Mouse (Mus musculus): ENCODE measurements at regions not wholly inside any gene's neighbourhood (a gene's known extent, or its start where the extent isn't known, plus 50 kb on each side); places are given as distances from the start of the nearest gene placed in this dataset.

DNA sequence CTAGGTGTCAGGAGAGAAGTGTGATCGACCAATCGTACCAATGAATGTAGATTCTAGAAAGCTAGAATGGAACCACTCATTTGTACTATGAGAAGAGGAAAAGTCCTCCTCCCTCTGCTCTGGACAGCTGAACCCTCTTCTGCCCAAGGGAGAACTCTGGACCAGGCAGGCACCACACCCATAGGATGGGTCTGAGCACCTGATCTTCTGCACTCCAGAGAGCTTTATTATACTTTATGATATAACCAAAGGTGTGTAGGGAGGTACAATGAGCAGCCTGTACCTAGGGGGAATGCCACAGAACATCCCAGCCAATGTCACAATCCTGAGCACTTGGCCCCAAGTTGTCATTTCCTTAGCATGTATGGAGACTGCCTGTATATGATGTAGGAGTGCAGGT lies 352.5 kb upstream of the Zmiz1 start:
- no peak for DNase-seq
- intact Hi-C loops (cut with DNase I), result no loop called here

DNA sequence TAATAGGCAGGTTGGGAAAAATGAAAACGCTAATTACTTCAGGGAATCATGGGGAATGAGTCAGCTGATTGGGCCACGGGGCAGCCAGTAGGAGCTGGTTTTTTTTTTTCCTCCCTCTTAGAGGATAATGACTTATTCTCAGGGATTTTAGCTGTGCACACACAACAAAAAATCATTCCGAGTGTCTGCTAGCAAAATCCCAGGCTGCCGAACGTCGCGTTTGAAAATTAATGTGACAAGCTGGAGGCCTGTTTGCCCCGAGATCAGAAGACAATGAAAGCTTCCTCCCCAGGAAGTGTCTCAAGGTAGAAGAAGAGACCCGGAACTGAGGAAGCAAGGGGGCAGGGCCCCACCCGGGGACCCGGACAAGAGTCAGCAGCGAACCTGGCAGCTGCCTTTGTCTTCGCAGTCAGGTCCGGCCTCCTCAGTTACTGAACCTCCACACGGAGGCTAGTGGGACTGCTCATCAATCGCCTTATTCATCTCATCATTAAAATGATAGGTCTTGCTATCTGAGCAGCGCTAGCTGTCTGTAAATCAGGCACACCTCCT lies 350.8 kb upstream of the Zmiz1 start:
- intact Hi-C loops (cut with DNase I), result no loop called here

DNA sequence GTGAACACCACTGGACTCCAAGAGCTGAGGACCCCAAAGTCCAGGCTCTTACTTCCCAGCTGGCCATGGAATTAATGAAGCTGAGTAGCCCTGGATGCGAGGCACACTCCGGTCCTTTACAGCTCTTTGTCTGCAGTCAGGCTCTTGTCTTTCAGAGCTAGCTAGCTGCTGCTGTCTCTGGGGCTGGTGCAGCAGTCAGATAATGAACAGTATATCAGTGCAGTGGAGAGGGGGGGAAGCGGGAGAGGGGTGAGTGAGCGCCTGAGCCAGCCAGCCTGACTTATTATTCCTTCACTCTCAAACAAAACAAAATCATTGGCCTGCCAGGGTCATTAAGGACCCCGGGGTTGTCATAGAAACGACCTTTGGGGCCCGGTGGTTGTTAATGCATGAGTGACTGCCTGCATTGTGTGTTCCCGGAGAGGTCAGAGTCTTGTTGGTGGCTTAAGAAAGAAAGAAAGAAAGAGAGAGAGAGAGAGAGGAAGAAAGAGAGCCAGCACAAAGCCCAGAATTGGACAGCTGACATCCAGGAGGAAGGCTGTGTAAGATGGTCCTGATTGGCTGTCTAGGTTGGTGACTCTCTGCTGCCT lies 350.2 kb upstream of the Zmiz1 start:
- DNase-seq, result no peak

More for the DNA sequence above, 350.8 kb upstream of the Zmiz1 start:
- no peak for DNase-seq

DNA sequence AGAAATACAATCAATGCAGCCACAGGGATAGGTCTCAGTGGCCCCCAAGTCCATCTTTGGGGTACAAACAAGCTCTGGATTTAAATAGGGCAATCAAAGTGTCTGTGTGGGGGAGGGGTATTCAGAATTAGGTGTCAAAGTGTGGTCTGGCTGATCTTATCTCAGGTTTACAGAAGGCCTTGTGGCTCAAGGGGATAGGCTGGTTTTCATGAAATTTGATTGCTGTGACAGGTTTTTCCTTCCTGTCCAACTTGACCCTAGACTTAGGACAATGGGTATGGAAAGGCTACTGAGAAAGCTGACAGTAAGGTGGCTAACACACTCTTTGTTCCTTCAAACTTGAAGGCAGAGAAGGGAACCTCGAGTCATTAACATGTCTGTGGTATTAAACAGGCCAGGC lies 349.3 kb upstream of the Zmiz1 start:
- DNase-seq, result no peak
- intact Hi-C loops (cut with DNase I), result loop anchor here (10.0 kb wide), 1 partner anchor 265 kb away; no protein-coding TSS in a partner anchor

More for the DNA sequence above, 350.2 kb upstream of the Zmiz1 start:
- intact Hi-C loops (cut with DNase I), result no loop called here

DNA sequence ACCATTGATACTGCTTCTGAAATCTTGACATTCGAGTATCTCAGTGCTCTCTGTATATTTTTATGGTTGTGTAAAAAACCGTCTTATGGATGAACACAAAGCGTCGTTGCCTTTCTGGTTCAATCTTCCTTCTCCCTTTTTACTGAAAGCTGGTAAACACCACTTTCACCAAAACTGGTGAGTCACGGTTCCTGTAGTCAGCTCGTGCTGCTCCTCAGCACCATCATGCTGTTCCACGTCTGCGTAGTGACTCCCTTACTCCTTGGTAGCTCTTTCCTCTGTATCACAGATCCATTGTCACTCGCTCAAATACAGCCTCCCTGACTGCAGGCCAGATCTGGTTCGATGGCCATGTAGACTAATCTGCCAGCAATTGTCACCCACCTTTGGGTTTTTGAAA lies 346.2 kb upstream of the Zmiz1 start:
- intact Hi-C loops (cut with DNase I), result loop anchor here (10.0 kb wide), 1 partner anchor 262 kb away; no protein-coding TSS in a partner anchor
- DNase-seq, result no peak

DNA sequence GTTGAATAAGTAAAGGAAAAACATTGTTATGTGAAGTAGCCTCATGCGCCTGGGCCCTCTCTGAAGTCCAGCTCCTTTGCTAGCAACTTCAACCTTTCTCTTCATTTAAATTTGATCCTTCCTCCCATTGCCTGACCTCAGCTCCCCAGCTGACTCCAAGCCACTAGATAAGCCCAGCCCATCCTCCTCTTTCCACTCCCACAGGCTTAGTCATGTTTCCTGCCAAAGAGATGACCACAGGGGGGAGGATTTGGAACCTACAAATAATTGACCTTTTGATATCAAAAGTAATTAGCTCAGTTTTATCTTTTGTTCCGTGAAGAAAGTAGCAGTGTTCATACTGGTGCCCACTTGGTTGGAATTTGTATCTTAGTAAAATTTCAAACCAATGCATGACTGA lies 345.7 kb upstream of the Zmiz1 start:
- intact Hi-C loops (cut with DNase I), result loop anchor here (10.0 kb wide), 1 partner anchor 261 kb away; no protein-coding TSS in a partner anchor

DNA sequence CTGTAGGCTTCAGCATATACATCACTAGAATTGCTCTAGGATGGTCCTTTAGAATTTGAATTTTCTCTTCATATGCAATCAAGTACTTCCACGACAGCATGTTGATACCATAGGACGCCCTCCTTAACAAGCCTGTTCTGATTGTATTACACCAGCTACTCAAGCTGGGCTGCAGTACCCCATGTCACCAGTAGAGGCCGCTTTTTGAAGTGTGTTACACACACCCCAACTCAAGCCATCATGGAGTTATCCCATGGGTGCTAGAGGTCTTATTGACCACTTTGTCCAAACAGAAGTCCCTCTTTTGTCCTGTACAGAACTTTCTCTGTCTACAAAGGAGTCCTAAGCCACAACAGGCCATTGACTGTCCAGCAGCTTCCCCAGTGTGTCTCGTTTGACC lies 342.6 kb upstream of the Zmiz1 start:
- DNase-seq, result peak; percentile 83 to 92
- intact Hi-C loops (cut with DNase I), result loop anchor here (1.0 to 10.0 kb wide), 6 partner anchors 188 to 614 kb away; no protein-coding TSS in a partner anchor

More for the DNA sequence above, 345.7 kb upstream of the Zmiz1 start:
- DNase-seq, result no peak

DNA sequence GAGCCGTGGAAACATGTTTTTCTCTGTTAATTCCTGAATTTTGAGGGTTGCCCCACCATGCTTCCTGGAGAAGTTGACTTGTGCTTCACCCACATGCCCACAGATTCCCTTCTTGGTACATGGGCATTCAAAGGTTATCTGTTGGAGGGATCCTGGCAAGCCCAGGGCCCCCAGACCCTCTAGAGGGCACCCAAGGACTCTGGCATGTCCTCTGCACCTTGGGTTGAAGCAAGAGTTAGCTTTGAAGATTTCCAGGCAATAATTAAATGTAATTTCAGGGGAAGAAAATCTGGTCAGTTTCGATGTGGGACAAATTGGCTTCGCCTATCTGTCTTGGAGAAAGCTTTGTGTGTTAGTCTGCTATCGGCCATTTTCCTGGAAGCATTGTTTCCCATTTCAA lies 339.0 kb upstream of the Zmiz1 start:
- intact Hi-C loops (cut with DNase I), result loop anchor here (1.0 to 10.0 kb wide), 4 partner anchors 255 to 618 kb away; no protein-coding TSS in a partner anchor
- no peak for DNase-seq

DNA sequence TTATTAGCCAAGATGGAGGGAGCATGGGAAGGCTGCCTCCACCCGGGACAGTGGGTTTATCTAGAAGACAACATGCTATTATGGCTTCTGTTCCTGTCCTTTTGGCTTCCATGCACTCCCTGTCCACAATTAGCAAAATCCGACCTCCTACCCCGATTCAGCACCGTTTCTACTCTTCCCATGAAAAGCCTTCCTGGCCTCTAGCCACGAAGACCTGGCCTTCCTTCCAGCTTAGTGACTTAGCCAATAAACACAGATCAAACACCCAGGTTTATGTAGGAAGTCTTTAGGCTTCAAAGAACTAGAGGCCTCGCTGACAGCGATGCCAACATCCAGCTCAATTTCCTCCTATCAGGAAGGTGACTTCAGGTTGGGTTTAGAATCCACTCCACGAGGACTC lies 338.5 kb upstream of the Zmiz1 start:
- DNase-seq, result no peak
- intact Hi-C loops (cut with DNase I), result loop anchor here (1.0 kb wide), 1 partner anchor 445 kb away; no protein-coding TSS in a partner anchor

DNA sequence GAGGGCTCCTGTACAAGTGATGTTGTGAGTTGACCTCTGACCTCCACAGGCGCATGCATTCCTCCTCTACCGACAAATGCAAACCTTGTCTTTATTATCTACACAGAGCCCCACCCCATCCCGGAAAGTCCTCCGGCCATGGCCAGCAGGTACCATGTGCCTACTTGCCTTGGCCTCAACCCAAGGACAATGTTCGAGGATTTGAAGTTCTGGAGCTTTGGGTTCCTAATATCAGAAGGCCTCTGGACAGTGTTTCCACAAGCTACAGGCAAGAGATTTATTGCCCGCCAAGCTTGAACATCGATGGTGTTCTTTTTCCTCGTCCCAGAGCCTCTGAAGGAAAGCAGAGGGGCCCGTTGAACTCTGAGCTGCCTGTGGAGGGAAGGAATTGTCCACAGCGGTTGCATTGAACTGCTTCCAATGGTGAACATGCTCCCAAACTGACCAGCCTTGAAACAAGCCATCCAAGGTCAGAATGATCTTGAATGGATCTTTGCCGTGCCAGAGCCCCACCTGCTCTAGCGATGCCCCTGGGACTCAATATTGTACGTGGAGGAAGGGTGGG lies 335.9 kb upstream of the Zmiz1 start:
- intact Hi-C loops (cut with DNase I), result no loop called here
- no peak for DNase-seq

DNA sequence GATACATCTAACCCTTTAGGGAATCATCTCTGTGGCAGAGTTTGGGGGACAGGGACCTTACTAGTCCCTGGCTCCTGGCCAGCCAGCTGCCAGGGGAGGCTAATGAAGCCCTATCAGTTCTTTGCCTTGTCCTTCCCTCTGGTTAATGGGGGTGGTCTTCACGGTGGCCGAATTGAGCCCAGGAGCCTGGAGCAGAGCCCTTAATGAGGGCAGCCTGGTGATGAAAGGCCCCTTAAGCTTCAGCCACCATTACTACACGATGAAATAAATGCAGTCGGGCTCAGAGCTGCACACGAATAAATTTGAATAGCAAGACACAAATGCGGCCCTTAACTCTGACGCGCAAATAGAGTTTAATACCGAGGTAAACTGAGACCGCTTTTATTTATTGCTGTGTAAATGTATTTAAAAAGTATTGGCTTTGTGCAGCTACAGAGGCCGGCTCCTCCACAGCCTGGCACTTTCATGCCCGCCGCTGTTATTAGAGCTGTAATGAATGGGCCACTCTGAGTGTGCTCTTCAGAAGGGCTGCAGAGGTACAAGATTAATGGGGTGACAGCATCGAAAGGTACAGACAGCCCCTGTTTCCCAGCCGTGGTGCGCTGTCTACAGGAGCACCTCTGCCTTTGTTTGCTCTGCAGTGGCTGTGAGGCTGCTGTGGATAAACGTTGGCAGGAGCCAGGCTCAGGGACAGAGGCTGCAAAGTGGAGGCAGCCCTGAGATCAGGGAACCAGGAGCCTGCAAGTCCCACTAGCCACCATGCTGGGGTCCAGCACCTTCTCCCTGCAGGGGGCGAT lies 335.2 kb upstream of the Zmiz1 start:
- intact Hi-C loops (cut with DNase I), result no loop called here
- no peak for DNase-seq

DNA sequence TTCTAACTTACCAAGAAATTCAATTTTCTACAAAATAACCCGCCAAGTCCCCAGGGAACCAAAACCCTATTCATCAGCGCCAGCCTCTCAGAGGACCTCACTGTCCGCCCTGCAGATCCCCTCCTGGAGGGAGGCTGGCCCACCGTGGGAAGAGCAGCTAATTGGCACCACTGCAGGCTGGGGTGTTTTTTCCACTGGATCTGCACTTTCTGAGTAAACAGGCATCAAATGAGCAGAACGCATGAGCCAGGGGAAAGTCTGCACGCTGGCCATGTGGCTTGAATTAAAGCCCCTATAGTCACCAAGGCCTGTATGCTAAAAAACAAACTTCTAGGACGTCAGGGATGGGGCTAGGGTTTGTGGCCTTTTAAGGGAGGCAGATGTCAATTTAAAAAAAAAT lies 332.4 kb upstream of the Zmiz1 start:
- intact Hi-C loops (cut with DNase I), result no loop called here
- no peak for DNase-seq

DNA sequence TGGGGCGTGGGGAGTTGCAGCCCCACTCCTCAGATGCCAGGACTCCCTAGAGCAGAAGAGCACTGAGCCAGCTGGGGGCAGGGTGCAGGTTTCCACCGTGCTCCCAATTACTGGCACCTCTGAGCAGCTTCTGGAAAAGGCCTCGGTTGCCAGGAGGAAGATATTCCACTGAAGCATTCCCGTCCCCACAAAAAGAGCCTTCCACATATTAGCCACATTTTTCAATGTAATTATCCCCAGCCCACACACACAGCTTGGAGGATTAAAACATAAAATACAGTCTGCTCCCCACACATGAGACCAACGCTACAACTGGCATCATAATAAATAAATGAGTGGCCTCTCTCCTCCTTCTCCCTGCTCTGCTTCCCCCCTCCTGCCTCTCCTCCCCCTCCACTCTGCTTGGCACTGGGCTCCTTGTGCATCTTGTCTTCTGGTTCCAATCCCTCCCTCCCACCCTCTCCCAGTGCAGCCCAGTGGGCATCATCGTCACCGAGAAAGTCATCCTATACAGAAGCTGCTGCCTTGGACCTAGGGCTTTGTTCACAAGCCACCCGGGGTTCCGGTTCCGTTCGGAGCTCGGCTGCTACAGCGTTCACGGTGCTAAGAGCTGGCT lies 331.3 kb upstream of the Zmiz1 start:
- intact Hi-C loops (cut with DNase I), result no loop called here
- DNase-seq, result no peak

DNA sequence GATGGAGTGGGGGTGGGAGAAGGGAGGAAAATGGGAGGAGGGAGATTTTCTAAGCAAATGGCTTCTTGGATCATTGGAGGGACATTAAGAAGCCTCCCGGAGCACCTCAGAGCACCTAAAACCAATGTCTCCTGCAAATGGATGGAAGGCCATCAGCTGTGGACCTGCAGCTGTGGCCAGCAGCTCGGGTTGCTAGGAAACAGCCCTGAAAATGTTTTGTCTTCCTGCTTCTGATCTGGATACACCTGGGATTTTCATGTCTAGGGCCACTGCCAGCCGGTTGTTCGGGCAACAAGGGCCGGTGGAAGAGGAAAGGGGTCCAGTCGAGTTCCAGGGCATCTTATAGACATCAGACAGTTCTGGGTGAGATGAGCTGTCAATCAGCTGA lies 330.8 kb upstream of the Zmiz1 start:
- intact Hi-C loops (cut with DNase I), result no loop called here
- no peak for DNase-seq

DNA sequence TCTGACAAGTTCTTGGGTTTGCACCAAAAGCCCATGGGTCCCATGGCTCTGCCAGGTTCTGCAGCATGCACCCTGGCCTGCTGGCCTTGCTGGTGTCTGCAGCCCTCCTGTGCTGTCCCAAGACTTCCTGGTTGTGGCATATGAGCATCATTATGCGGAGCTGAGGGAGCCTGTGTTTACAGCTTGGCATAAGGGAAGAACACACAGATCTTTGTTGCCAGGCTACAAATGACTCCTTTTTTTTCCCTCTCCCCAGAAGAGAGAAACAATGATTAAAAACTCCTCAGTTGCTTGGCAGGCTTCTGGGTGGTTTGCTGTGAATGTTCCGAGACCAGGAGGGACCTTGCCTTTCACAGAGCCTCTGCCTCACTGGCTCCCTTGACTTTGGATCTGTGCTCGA lies 323.6 kb upstream of the Zmiz1 start:
- intact Hi-C loops (cut with DNase I), result no loop called here
- DNase-seq, result no peak

DNA sequence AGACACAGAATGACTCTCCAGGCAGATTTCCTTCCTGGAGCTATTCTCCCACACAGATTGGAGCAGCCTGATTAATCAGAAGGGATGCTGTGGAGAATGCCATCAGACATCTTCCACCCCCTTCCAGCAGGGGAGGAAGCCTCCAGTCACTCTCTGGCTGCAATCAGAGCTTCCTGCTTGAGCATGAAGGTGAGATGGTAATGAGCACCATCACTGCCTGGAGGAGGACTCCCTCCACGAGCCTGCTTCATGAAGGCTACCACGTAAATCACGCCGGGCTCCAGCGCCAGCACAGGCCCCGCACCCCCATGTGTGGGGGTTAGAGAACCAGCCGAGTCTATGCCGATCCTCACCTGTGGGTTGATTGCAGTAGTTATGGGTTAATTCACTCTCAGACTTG lies 321.7 kb upstream of the Zmiz1 start:
- DNase-seq, result no peak
- intact Hi-C loops (cut with DNase I), result no loop called here

DNA sequence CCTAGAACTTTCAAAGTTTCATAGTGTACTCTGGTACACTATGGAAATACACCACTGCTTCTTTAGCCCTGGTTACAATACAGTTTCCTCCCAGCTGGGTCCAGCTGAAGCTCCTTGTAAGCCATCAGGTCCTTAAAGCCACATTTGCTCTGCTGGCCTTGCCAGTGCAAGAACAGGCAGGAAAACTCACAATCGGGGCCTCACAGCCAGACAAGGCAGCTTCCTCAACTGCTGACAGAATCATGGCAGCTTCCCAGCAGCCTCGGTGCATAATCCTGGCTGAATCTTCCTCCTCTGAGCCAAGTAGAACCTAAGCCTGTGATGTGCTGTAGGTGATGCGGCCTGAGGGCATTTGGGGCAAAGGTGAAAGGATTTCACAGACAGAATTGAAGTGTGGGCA lies 320.5 kb upstream of the Zmiz1 start:
- DNase-seq, result peak; percentile 45 to 46
- intact Hi-C loops (cut with DNase I), result no loop called here

DNA sequence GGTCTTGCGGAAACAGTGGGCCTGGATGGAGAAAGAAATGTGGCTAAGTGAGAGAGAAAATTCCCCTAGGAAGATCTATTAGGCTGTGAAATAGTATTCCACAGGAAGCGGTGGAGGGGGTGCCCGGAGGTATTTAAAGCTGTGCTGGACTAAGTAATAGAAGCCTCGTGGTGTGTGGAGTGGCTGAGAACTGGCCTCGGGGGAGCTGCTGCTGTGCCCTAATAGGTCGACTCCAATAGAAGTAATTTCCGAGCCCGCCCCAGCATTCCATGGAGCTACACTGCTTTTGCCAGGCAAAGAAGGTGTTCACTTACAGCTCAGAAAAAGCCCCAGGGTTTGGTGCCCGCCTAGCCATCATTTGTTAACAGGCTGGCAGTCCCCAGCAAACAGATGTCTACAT lies 317.1 kb upstream of the Zmiz1 start:
- intact Hi-C loops (cut with DNase I), result no loop called here
- no peak for DNase-seq

DNA sequence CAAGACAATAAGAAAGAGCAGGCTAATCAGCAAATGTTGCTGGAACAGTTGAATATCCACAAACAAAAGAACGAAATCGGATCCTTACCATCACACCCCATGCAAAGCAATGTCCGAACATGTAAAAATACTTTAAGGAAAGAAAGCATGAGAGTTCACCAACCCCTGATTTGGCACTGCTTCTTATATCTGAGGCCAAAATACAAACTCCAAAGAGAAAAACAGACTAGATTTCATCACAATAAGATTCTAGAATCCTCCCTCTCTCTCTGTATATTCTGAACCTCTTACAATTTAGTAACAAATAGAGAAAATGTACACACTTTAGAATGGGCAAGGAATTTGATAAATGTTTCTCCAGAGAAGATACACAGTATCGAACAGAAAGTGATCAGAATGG lies 315.9 kb upstream of the Zmiz1 start:
- DNase-seq, result no peak
- intact Hi-C loops (cut with DNase I), result no loop called here

DNA sequence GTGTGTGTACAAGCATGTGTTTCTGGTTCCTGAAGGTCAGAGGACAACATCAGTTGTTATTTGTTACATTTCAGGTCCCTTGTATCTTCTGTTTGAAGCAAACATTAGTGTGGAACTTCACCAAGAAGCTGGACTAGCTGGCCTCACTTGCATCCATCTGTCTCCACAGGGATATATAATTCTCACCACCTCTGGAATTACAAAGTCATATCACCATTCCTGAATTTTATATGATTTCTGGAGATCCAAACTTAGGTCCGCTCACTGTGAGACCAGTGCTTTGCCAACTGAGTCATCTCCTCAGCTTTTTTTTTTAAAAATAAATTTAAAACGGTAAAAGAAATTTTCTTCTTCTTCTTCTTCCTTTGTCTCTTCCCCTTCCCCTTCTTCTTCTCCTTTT lies 311.3 kb upstream of the Zmiz1 start:
- DNase-seq, result no peak
- intact Hi-C loops (cut with DNase I), result no loop called here

DNA sequence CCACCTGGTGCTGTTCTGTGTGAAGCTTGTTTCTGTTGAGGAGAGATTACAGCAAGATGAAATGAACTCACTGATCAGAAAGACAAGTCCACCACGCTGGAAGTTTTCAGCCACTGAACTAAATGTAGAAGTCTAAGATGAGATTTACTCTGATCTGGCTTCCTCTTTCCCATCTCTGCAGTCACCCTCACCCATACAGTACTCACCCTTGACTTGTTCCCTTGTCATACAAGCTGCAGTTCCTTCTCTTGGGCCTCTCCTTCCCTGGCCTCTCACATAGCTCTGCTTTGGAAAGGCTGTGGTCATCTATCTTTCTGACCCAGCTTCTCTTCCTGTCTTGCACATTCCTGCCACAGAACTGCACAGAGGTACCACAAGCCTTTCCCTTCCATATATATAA lies 308.0 kb upstream of the Zmiz1 start:
- intact Hi-C loops (cut with DNase I), result no loop called here
- DNase-seq, result no peak

Data from heart, postnatal 36 days (tissue).